Mouse (Mus musculus): ENCODE data around the gene Pcx. TPM values are rescaled to one million over a fixed set of nuclear protein-coding genes. Genes with fewer than 3 reads are reported as not detected.

The Pcx gene
- 4.0 TPM for polyA plus RNA-seq (2012; fragmentation: generic; extraction: Trizol)
- long read RNA-seq, experiment 1, full-length matches to known transcripts, result 8 of 13 reads
- long read RNA-seq, experiment 1, partial matches to known transcripts, result 4 of 13 reads
- long read RNA-seq, experiment 1, other reads (novel, unspliced or antisense), result 1 of 13 reads
- long read RNA-seq, experiment 2, full-length matches to known transcripts, result 45 of 56 reads
- long read RNA-seq, experiment 2, partial matches to known transcripts, result 1 of 56 reads
- long read RNA-seq, experiment 2, other reads (novel, unspliced or antisense), result 10 of 56 reads

DNA sequence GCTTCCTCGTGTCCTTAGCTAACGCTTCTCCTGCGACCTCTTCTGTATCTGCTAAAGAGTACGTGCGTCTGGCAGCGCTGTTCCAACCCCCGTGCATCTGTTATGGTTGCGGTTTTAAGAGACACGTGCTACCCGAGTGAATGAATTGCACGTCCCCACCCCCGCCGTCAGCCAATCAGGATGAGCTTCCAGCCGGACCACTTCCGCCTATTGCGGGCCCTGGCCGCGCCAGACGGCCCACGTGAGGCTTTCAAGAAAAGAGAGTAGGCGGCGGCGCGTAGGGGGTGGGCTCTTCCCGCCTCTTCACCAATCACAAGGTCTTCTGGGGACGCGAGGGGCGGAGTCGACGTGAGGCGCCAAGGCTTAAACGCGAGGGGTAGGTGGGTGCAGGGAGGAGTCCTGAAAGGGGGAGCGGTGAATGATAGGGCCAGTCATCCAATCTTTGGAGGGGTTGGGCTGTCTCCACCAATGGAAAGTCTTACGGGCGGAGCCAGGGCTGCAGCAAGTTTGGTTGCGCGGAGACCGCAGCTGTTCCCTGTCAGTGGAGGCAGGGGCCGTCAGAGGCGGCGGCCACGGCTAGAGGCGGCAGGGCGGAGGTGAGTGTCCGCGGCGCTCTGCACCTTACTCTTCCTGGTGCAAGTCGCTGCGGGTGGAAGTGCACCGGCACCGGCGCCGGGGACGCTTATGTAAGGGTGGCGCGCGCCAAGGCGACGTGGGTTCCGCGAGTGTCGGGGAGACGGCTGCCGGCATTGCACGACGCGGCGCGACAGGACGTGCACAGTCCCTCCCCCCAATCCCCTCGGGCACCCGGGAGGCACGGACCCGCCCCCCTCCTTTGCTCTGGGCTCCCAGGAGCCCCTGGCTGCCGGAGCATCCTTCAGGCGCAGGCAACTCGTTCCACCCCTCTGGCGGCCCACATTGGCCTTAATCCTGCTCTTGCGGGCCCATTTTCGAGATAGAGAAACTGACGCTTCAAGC, at the start of gene Pcx:
TSS of gene Pcx (plus strand) at position 487 of the 978 bp plus-strand sequence.
- Histone ChIP-seq H3K36me3 (ENCODE audit: control insufficient read depth, insufficient read depth) (no peaks in the 10 kb centered on the region), H3K27me3 (ENCODE audit: control insufficient read depth, insufficient read depth, insufficient read length) (peaks cover 5% of the 10 kb centered on the region), H3ac (ENCODE audit: control insufficient read depth, insufficient read length, low read depth) (peak within 1 kb of the TSS; percentile 65), H3K4me3 (ENCODE audit: insufficient read depth, poor library complexity, severe bottlenecking) (peak within 1 kb of the TSS; percentile 41), H3K79me3 (ENCODE audit: low read depth) (no peaks in the 10 kb centered on the region), H3K79me2 (ENCODE audit: control insufficient read depth, insufficient read depth) (no peaks in the 10 kb centered on the region)
- TF ChIP-seq CTCF (IDR thresholded peaks at IDR 0.05; ENCODE audit: control insufficient read depth, insufficient read depth, insufficient read length), result no peak
- TF ChIP-seq MYOD1 (IDR thresholded peaks at IDR 0.05; ENCODE audit: control insufficient read depth, insufficient read length, low read depth), result peak; percentile 84
- no peak for TF ChIP-seq FOSL1 (IDR thresholded peaks at IDR 0.05; ENCODE audit: insufficient read depth, low read length, poor library complexity, severe bottlenecking)
- TF ChIP-seq MAX (IDR thresholded peaks at IDR 0.05), result peak; percentile 90
- TF ChIP-seq MYOG (IDR thresholded peaks at IDR 0.05; ENCODE audit: control insufficient read depth, extremely low read depth, insufficient read length), result no peak
- TF ChIP-seq USF1 (IDR thresholded peaks at IDR 0.05; ENCODE audit: low read depth), result peak; percentile 94
- no peak for TF ChIP-seq CEBPB (IDR thresholded peaks at IDR 0.05; ENCODE audit: low read depth)

GRCm38 (mm10) chr19:4461981-4462380, 48.3 kb upstream of the Pcx start:
- H3K79me3 ChIP-seq (ENCODE audit: low read depth), result no peaks in the 10 kb centered on the region
- H3K27me3 ChIP-seq (ENCODE audit: control insufficient read depth, insufficient read depth, insufficient read length), result no peaks in the 10 kb centered on the region
- TF ChIP-seq MYOG (IDR thresholded peaks at IDR 0.05; ENCODE audit: control insufficient read depth, extremely low read depth, insufficient read length) (no peak), CTCF (IDR thresholded peaks at IDR 0.05; ENCODE audit: control insufficient read depth, insufficient read depth, insufficient read length) (no peak), MYOD1 (IDR thresholded peaks at IDR 0.05; ENCODE audit: control insufficient read depth, insufficient read length, low read depth) (no peak), CEBPB (IDR thresholded peaks at IDR 0.05; ENCODE audit: low read depth) (peak; percentile 67), FOSL1 (IDR thresholded peaks at IDR 0.05; ENCODE audit: insufficient read depth, low read length, poor library complexity, severe bottlenecking) (no peak)
- no peak overlapping the region for H3ac ChIP-seq (ENCODE audit: control insufficient read depth, insufficient read length, low read depth)
- peaks cover 10% of the 10 kb centered on the region for H3K36me3 ChIP-seq (ENCODE audit: control insufficient read depth, insufficient read depth)
- H3K4me3 ChIP-seq (ENCODE audit: insufficient read depth, poor library complexity, severe bottlenecking), result no peak overlapping the region
- H3K79me2 ChIP-seq (ENCODE audit: control insufficient read depth, insufficient read depth), result no peaks in the 10 kb centered on the region

GRCm38 (mm10) chr19:4464666-4465065, 45.6 kb upstream of the Pcx start:
- no peaks in the 10 kb centered on the region for H3K79me3 ChIP-seq (ENCODE audit: low read depth)
- H3K36me3 ChIP-seq (ENCODE audit: control insufficient read depth, insufficient read depth), result peaks cover 10% of the 10 kb centered on the region
- no peak overlapping the region for H3K4me3 ChIP-seq (ENCODE audit: insufficient read depth, poor library complexity, severe bottlenecking)
- TF ChIP-seq MYOD1 (IDR thresholded peaks at IDR 0.05; ENCODE audit: control insufficient read depth, insufficient read length, low read depth) (no peak), CEBPB (IDR thresholded peaks at IDR 0.05; ENCODE audit: low read depth) (no peak), MAX (IDR thresholded peaks at IDR 0.05) (no peak), USF1 (IDR thresholded peaks at IDR 0.05; ENCODE audit: low read depth) (no peak), FOSL1 (IDR thresholded peaks at IDR 0.05; ENCODE audit: insufficient read depth, low read length, poor library complexity, severe bottlenecking) (no peak), CTCF (IDR thresholded peaks at IDR 0.05; ENCODE audit: control insufficient read depth, insufficient read depth, insufficient read length) (no peak), MYOG (IDR thresholded peaks at IDR 0.05; ENCODE audit: control insufficient read depth, extremely low read depth, insufficient read length) (no peak)
- no peak overlapping the region for H3ac ChIP-seq (ENCODE audit: control insufficient read depth, insufficient read length, low read depth)
- H3K27me3 ChIP-seq (ENCODE audit: control insufficient read depth, insufficient read depth, insufficient read length), result no peaks in the 10 kb centered on the region
- H3K79me2 ChIP-seq (ENCODE audit: control insufficient read depth, insufficient read depth), result no peaks in the 10 kb centered on the region

DNA sequence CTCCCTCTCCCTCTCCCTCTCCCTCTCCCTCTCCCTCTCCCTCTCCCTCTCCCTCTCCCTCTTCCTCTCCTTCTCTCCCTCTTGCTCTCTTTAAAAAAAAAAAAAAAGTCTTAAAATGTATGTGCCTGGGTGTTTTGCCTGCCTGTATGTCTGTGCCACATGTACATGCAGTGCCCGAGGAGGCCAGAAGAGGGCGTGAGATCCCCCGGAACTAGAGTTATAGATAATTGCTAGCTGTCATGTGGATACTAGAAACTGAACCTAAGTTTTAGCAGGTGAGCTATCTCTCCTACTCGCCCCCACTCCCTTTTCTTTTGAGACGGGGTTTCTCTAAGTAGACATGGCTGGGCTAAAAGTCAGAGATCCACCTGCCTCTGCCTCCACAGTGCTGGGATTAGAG, 41.9 kb upstream of the Pcx start:
- H3ac ChIP-seq (ENCODE audit: control insufficient read depth, insufficient read length, low read depth), result no peak overlapping the region
- TF ChIP-seq MYOG (IDR thresholded peaks at IDR 0.05; ENCODE audit: control insufficient read depth, extremely low read depth, insufficient read length) (no peak), CTCF (IDR thresholded peaks at IDR 0.05; ENCODE audit: control insufficient read depth, insufficient read depth, insufficient read length) (no peak), MYOD1 (IDR thresholded peaks at IDR 0.05; ENCODE audit: control insufficient read depth, insufficient read length, low read depth) (no peak)

DNA sequence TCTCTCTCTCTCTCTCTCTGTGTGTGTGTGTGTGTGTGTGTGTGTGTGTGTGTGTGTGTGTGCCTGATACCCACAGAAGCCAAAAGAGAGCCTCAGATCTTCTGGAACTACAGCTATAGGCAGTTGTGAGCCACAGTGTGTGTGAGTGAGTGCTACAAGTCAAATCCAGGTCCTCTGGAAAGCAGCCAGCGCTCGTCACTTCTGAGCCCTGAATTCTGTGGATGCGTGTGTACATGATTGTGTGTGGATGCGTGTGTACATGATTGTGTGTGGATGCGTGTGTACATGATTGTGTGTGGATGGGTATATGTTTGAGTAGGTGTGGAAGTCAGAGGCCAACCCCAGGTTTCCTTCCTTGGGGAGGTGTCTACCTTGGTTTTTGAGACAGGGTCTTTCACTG, 36.7 kb upstream of the Pcx start:
- TF ChIP-seq USF1 (IDR thresholded peaks at IDR 0.05; ENCODE audit: low read depth) (no peak), MAX (IDR thresholded peaks at IDR 0.05) (no peak), CEBPB (IDR thresholded peaks at IDR 0.05; ENCODE audit: low read depth) (no peak), FOSL1 (IDR thresholded peaks at IDR 0.05; ENCODE audit: insufficient read depth, low read length, poor library complexity, severe bottlenecking) (no peak), MYOD1 (IDR thresholded peaks at IDR 0.05; ENCODE audit: control insufficient read depth, insufficient read length, low read depth) (no peak), CTCF (IDR thresholded peaks at IDR 0.05; ENCODE audit: control insufficient read depth, insufficient read depth, insufficient read length) (no peak), MYOG (IDR thresholded peaks at IDR 0.05; ENCODE audit: control insufficient read depth, extremely low read depth, insufficient read length) (no peak)
- no peaks in the 10 kb centered on the region for H3K36me3 ChIP-seq (ENCODE audit: control insufficient read depth, insufficient read depth)
- H3K79me3 ChIP-seq (ENCODE audit: low read depth), result no peaks in the 10 kb centered on the region
- no peaks in the 10 kb centered on the region for H3K27me3 ChIP-seq (ENCODE audit: control insufficient read depth, insufficient read depth, insufficient read length)
- no peak overlapping the region for H3ac ChIP-seq (ENCODE audit: control insufficient read depth, insufficient read length, low read depth)
- no peak overlapping the region for H3K4me3 ChIP-seq (ENCODE audit: insufficient read depth, poor library complexity, severe bottlenecking)
- H3K79me2 ChIP-seq (ENCODE audit: control insufficient read depth, insufficient read depth), result peaks cover 8% of the 10 kb centered on the region

More for the DNA sequence above, 41.9 kb upstream of the Pcx start:
- Histone ChIP-seq H3K79me3 (ENCODE audit: low read depth) (no peaks in the 10 kb centered on the region), H3K4me3 (ENCODE audit: insufficient read depth, poor library complexity, severe bottlenecking) (no peak overlapping the region), H3K27me3 (ENCODE audit: control insufficient read depth, insufficient read depth, insufficient read length) (no peaks in the 10 kb centered on the region), H3K36me3 (ENCODE audit: control insufficient read depth, insufficient read depth) (peaks cover 7% of the 10 kb centered on the region), H3K79me2 (ENCODE audit: control insufficient read depth, insufficient read depth) (no peaks in the 10 kb centered on the region)
